In the genomic region with DNA sequence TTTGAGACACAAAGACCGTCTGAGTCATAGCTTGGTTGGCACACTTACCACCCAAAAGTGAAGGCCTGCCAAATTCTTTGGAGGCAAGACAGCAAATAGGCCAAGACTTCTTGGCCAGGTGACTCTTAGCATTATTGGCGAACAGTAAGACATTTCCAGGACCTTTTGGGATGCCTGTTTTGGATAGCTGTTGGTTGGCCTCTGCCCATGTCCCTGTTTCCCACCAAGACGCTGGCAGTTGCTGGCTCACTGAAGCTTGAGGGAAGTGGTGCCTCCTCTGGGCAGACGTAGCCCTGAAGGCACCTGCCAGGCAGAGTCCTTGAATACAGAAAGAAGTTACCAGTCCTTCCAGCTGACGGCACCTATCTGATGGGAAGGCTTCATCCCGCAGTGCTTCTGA, we compare ENCODE assay signal across 15 mouse cellular contexts. TPM values are rescaled to one million over a fixed set of nuclear protein-coding genes. Genes with fewer than 3 reads are reported as not detected.
DNase-seq lines count a peak whose midpoint lies in the region; ATAC-seq and TF ChIP-seq lines count a peak whose summit lies in the region.
"Had no signal": no experiment of that assay in that cellular context is flagged by ENCODE, and none has a peak within 500 bp of the region (broad histone marks: within the 10 kb centered on the region; RNA-seq: fewer than 3 reads in every experiment).

No protein-coding gene starts in this region.

- WGBS in kidney, adult 2 months: 68% methylated on average over 6 of the region's 6 CpGs
- 87% methylated on average over 6 of the region's 6 CpGs for WGBS in forebrain, embryonic 16.5 days

- peak; percentile 35 for DNase-seq in kidney, adult 2 months
- DNase-seq in kidney, postnatal 25 days: no peak
- peak; percentile 61 for DNase-seq in adrenal gland, postnatal 10 days
- peak; percentile 52 to 61 for DNase-seq in cerebellum, adult 18-20 months
- peak; percentile 42 to 52 for DNase-seq in cerebellum, postnatal 36 days
- no peak for DNase-seq in urinary bladder, postnatal 4 days (ENCODE audit: low spot score in 2 of 2)
- DNase-seq in right cerebral cortex, adult 18-20 months: no peak
- DNase-seq: gastrocnemius, postnatal 14 days; heart, postnatal 14 days; kidney, postnatal 36 days; right cerebral cortex, postnatal 25 days had no signal

- TF ChIP-seq POLR2A in kidney, adult 2 months (IDR thresholded peaks at IDR 0.05; ENCODE audit: low read depth, low read length): no peak

- H3K27ac ChIP-seq in kidney, adult 2 months (ENCODE audit: insufficient read depth, low read depth, low read length): no peak overlapping the region
- no peak overlapping the region for H3K27ac ChIP-seq in forebrain, embryonic 16.5 days (ENCODE audit: low read length)
- H3K27ac ChIP-seq: embryonic facial prominence, embryonic 13.5 days; hindbrain, embryonic 15.5 days; limb, embryonic 15.5 days had no signal

- H3K9ac ChIP-seq in forebrain, embryonic 16.5 days (replicated peaks; ENCODE audit: low read depth, low read length): no peak overlapping the region
- H3K9ac ChIP-seq: embryonic facial prominence, embryonic 13.5 days; hindbrain, embryonic 15.5 days; limb, embryonic 15.5 days had no signal

- peaks cover 1% of the 10 kb centered on the region; the same call in 1 of the 2 replicates for H3K36me3 ChIP-seq in kidney, adult 2 months (ENCODE audit: control insufficient read depth, insufficient read depth, low read length)
- no peaks in the 10 kb centered on the region for H3K36me3 ChIP-seq in forebrain, embryonic 16.5 days (ENCODE audit: control insufficient read depth, insufficient read depth)
- H3K36me3 ChIP-seq: embryonic facial prominence, embryonic 13.5 days; hindbrain, embryonic 15.5 days had no signal

- ATAC-seq in forebrain, embryonic 16.5 days: no peak

- H3K4me2 ChIP-seq in forebrain, embryonic 16.5 days (ENCODE audit: low read length): no peak overlapping the region
- H3K4me2 ChIP-seq: embryonic facial prominence, embryonic 13.5 days; hindbrain, embryonic 15.5 days; limb, embryonic 15.5 days had no signal

- TF ChIP-seq CTCF in kidney, adult 2 months (conservative IDR thresholded peaks at IDR 0.05; ENCODE audit: insufficient read depth, insufficient read length, low read depth, low read length): no peak

- no peak overlapping the region for H3K4me3 ChIP-seq in kidney, adult 2 months (ENCODE audit: insufficient read depth, low read depth, low read length)
- H3K4me3 ChIP-seq in forebrain, embryonic 16.5 days (replicated peaks; ENCODE audit: low read length): no peak overlapping the region
- H3K4me3 ChIP-seq: embryonic facial prominence, embryonic 13.5 days; hindbrain, embryonic 15.5 days; limb, embryonic 15.5 days had no signal

- no peaks in the 10 kb centered on the region for H3K9me3 ChIP-seq in forebrain, embryonic 16.5 days (ENCODE audit: control insufficient read depth, low read length)
- H3K9me3 ChIP-seq: embryonic facial prominence, embryonic 13.5 days; hindbrain, embryonic 15.5 days; limb, embryonic 15.5 days had no signal

- H3K27me3 ChIP-seq in kidney, adult 2 months (replicated peaks; ENCODE audit: control insufficient read depth, insufficient read depth, low read length): no peaks in the 10 kb centered on the region
- no peaks in the 10 kb centered on the region for H3K27me3 ChIP-seq in forebrain, embryonic 16.5 days (replicated peaks; ENCODE audit: control insufficient read depth, insufficient read depth, low read length)
- H3K27me3 ChIP-seq: embryonic facial prominence, embryonic 13.5 days; hindbrain, embryonic 15.5 days; limb, embryonic 15.5 days had no signal

- peaks cover 7% of the 10 kb centered on the region; the same call in 1 of the 2 replicates for H3K4me1 ChIP-seq in kidney, adult 2 months (ENCODE audit: control insufficient read depth, insufficient read depth, low read length)
- H3K4me1 ChIP-seq in forebrain, embryonic 16.5 days (replicated peaks; ENCODE audit: control insufficient read depth, insufficient read depth, low read length): 0 out of 2 replicates have a peak, but pooled peaks cover 1% of the 10 kb centered on the region
- H3K4me1 ChIP-seq: embryonic facial prominence, embryonic 13.5 days; hindbrain, embryonic 15.5 days; limb, embryonic 15.5 days had no signal

RNA-seq across cellular contexts. Expression of gene Cpped1, which starts 8.9 kb away (rescaled TPM):
- polyA plus RNA-seq in kidney, adult 2 months (2012; rRNA removed): 36.0 and 39.9 TPM in 2 replicates
- 10 to 100 TPM; 44.8 to 57.1 TPM for total RNA-seq in adrenal gland, postnatal 10 days (2021)
- 13.2 and 14.9 TPM in 2 replicates for polyA plus RNA-seq in forebrain, embryonic 16.5 days (2015; fragmentation: Nextera tagmentation; extraction: Ambion mirVana)

Comparison
In these comparisons a context has a peak if more than half of its experiments do, and no peak if none do; other contexts are left out.
1. DNase-seq: peak in kidney, adult 2 months (single experiment), adrenal gland, postnatal 10 days (single experiment), cerebellum, adult 18-20 months (2 of 2) and cerebellum, postnatal 36 days (2 of 2); none in kidney, postnatal 25 days (0 of 2), urinary bladder, postnatal 4 days (0 of 2) and right cerebral cortex, adult 18-20 months (single experiment).